Mouse (Mus musculus) bone marrow macrophage, adult 2 months (primary cell): ENCODE data around the gene Napepld.

Experiments
- CTCF ChIP-seq: IDR thresholded peaks from 2 replicates; pipeline ENCODE4 v1.5.1; 2012; ENCODE audit warnings: low read depth, mild to moderate bottlenecking, low read length, moderate library complexity
- POLR2A ChIP-seq: IDR thresholded peaks from 2 replicates; pipeline ENCODE4 v1.6.1; 2012; ENCODE audit warnings: mild to moderate bottlenecking, low read depth, low read length, borderline replicate concordance

GRCm38 (mm10) chr5:21672812-21673635 lies 28.2 kb downstream of the Napepld start:
- TF ChIP-seq POLR2A (no peak), CTCF (no peak)
